ENCODE assay signal across 13 mouse cellular contexts in genomic region chr7:79362830-79363229, GRCm38 (mm10). TPM values are rescaled to one million over a fixed set of nuclear protein-coding genes. Genes with fewer than 3 reads are reported as not detected.
DNase-seq lines count a peak whose midpoint lies in the region; ATAC-seq and TF ChIP-seq lines count a peak whose summit lies in the region.
"Had no signal": no experiment of that assay in that cellular context is flagged by ENCODE, and none has a peak within 500 bp of the region (broad histone marks: within the 10 kb centered on the region; RNA-seq: fewer than 3 reads in every experiment).

No protein-coding gene starts in this region.

- no peak overlapping the region for H3K9ac ChIP-seq in heart, adult 2 months (ENCODE audit: low read depth, low read length)
- no peak overlapping the region for H3K9ac ChIP-seq in heart, embryonic 12.5 days
- H3K9ac ChIP-seq in forebrain, embryonic 12.5 days, result no peak overlapping the region
- no peak overlapping the region for H3K9ac ChIP-seq in midbrain, embryonic 16.5 days (ENCODE audit: low read depth, low read length)

- no peak overlapping the region for H3K4me2 ChIP-seq in heart, embryonic 12.5 days
- H3K4me2 ChIP-seq in forebrain, embryonic 12.5 days, result no peak overlapping the region
- no peak overlapping the region for H3K4me2 ChIP-seq in midbrain, embryonic 16.5 days (ENCODE audit: low read length)

- no peaks in the 10 kb centered on the region for H3K9me3 ChIP-seq in heart, embryonic 12.5 days (replicated peaks)
- H3K9me3 ChIP-seq in megakaryocyte, embryonic 14.5 days, result no peaks in the 10 kb centered on the region
- H3K9me3 ChIP-seq in forebrain, embryonic 12.5 days, result no peaks in the 10 kb centered on the region
- H3K9me3 ChIP-seq in midbrain, embryonic 16.5 days (replicated peaks; ENCODE audit: control insufficient read depth, low read length, poor library complexity, severe bottlenecking), result no peaks in the 10 kb centered on the region

- 81% methylated on average over 7 of the region's 7 CpGs for WGBS in heart, adult 2 months
- 76% methylated on average over 7 of the region's 7 CpGs for WGBS in heart, embryonic 12.5 days
- WGBS in forebrain, embryonic 12.5 days, result 91% methylated on average over 7 of the region's 7 CpGs
- WGBS in midbrain, embryonic 16.5 days, result 83% methylated on average over 7 of the region's 7 CpGs

- TF ChIP-seq CTCF in heart, adult 2 months (IDR thresholded peaks at IDR 0.05), result no peak

- no peak for ATAC-seq in heart, embryonic 12.5 days (ENCODE audit: insufficient number of reproducible peaks, low FRiP score)
- ATAC-seq in megakaryocyte, adult 5-6 weeks (ENCODE audit: poor library complexity, severe bottlenecking), result no peak
- ATAC-seq in forebrain, embryonic 12.5 days (ENCODE audit: low FRiP score), result no peak
- no peak for ATAC-seq in midbrain, embryonic 16.5 days
- ATAC-seq: intestine, postnatal 0 days had no signal

- H3K36me3 ChIP-seq in heart, adult 2 months (ENCODE audit: control insufficient read depth, insufficient read depth, low read length), result no peaks in the 10 kb centered on the region
- 0 out of 2 replicates have a peak, but pooled peaks cover 2% of the 10 kb centered on the region for H3K36me3 ChIP-seq in heart, embryonic 12.5 days
- peaks cover 92% of the 10 kb centered on the region for H3K36me3 ChIP-seq in megakaryocyte, embryonic 14.5 days (replicated peaks; ENCODE audit: low read length)
- H3K36me3 ChIP-seq in forebrain, embryonic 12.5 days (replicated peaks), result peaks cover 38% of the 10 kb centered on the region
- H3K36me3 ChIP-seq in midbrain, embryonic 16.5 days (ENCODE audit: control insufficient read depth, insufficient read depth, low read length), result peaks cover 19% of the 10 kb centered on the region

- no peaks in the 10 kb centered on the region for H3K27me3 ChIP-seq in heart, adult 2 months (ENCODE audit: control insufficient read depth, insufficient read depth, low read length)
- peaks cover 43% of the 10 kb centered on the region for H3K27me3 ChIP-seq in heart, embryonic 12.5 days (replicated peaks)
- peaks cover 5% of the 10 kb centered on the region for H3K27me3 ChIP-seq in megakaryocyte, embryonic 14.5 days (replicated peaks)
- H3K27me3 ChIP-seq in forebrain, embryonic 12.5 days, result no peaks in the 10 kb centered on the region
- no peaks in the 10 kb centered on the region for H3K27me3 ChIP-seq in midbrain, embryonic 16.5 days (ENCODE audit: control insufficient read depth, insufficient read depth, low read depth, low read length)

- intact Hi-C loops in heart, adult 2 months (cut with DNase I), result no loop called here

- TF ChIP-seq EP300 in heart, adult 2 months (IDR thresholded peaks at IDR 0.05; ENCODE audit: insufficient read depth, low read depth, low read length), result no peak

- DNase-seq in heart, adult 2 months, result no peak
- DNase-seq in ovary, postnatal 14 days (ENCODE audit: low spot score), result no peak
- DNase-seq in retina, postnatal 1 day, result no peak
- DNase-seq: B cell, adult 2 months; cerebellum, adult 8-10 months had no signal

- peaks cover 12% of the 10 kb centered on the region for H3K4me1 ChIP-seq in heart, adult 2 months (ENCODE audit: control insufficient read depth, insufficient read depth, low read length)
- peaks cover 60% of the 10 kb centered on the region for H3K4me1 ChIP-seq in heart, embryonic 12.5 days (replicated peaks)
- peaks cover 95% of the 10 kb centered on the region for H3K4me1 ChIP-seq in megakaryocyte, embryonic 14.5 days
- H3K4me1 ChIP-seq in forebrain, embryonic 12.5 days, result peaks cover 11% of the 10 kb centered on the region
- H3K4me1 ChIP-seq in midbrain, embryonic 16.5 days (ENCODE audit: control insufficient read depth, insufficient read depth, low read length), result no peaks in the 10 kb centered on the region; the same call in 1 of the 2 replicates

- H3K79me2 ChIP-seq in heart, adult 2 months (replicated peaks; ENCODE audit: control insufficient read depth, insufficient read depth, low read length), result no peaks in the 10 kb centered on the region

- TF ChIP-seq POLR2A in heart, adult 2 months (IDR thresholded peaks at IDR 0.05; ENCODE audit: insufficient read depth, low read depth, low read length), result no peak

- H3K27ac ChIP-seq in heart, adult 2 months, result peak overlapping the region; percentile 26; the same call in 1 of the 2 replicates
- no peak overlapping the region for H3K27ac ChIP-seq in heart, embryonic 12.5 days (ENCODE audit: poor library complexity, severe bottlenecking)
- H3K27ac ChIP-seq in forebrain, embryonic 12.5 days, result peak overlapping the region; percentile 57
- H3K27ac ChIP-seq in midbrain, embryonic 16.5 days (ENCODE audit: low read length), result peak overlapping the region; percentile 77

- no peak overlapping the region for H3K4me3 ChIP-seq in heart, adult 2 months
- H3K4me3 ChIP-seq in heart, embryonic 12.5 days, result no peak overlapping the region
- peak overlapping the region; percentile 69 for H3K4me3 ChIP-seq in megakaryocyte, embryonic 14.5 days (replicated peaks)
- no peak overlapping the region for H3K4me3 ChIP-seq in forebrain, embryonic 12.5 days (replicated peaks)
- H3K4me3 ChIP-seq in midbrain, embryonic 16.5 days (ENCODE audit: low read depth, low read length), result no peak overlapping the region

RNA-seq across cellular contexts. Expression of gene Rlbp1, which starts 24.0 kb away (rescaled TPM):
- total RNA-seq in heart, adult 2 months (2021), result not detected
- polyA plus RNA-seq in heart, adult 2 months (2012; rRNA removed), result not detected in 2 replicates
- polyA plus RNA-seq in heart, embryonic 12.5 days (2016; fragmentation: Nextera tagmentation; extraction: Ambion mirVana), result not detected in 2 replicates
- polyA plus RNA-seq in megakaryocyte, embryonic 14.5 days (2012; ENCODE audit: insufficient read depth, low replicate concordance), result not detected in 2 replicates
- total RNA-seq in megakaryocyte, adult 5-6 weeks (2015), result not detected in 2 replicates
- not detected in 2 replicates for total RNA-seq in megakaryocyte, adult 5-6 weeks (2017)
- polyA plus RNA-seq in forebrain, embryonic 12.5 days (2016; fragmentation: Nextera tagmentation; extraction: Ambion mirVana), result 15.0 and 19.5 TPM in 2 replicates
- 15.0 and 17.1 TPM in 2 replicates for polyA plus RNA-seq in midbrain, embryonic 16.5 days (2015; fragmentation: Nextera tagmentation; extraction: Ambion mirVana)
- total RNA-seq: adrenal gland, postnatal 10 days; monocyte, adult 5-6 weeks had no signal

RNA-seq across cellular contexts. Expression of gene Fanci, which starts 28.9 kb away (rescaled TPM):
- under 1 TPM; 0.08 to 0.34 TPM for total RNA-seq in heart, adult 2 months (2021)
- 0.23 and 0.56 TPM in 2 replicates for polyA plus RNA-seq in heart, adult 2 months (2012; rRNA removed)
- 12.0 and 12.2 TPM in 2 replicates for polyA plus RNA-seq in heart, embryonic 12.5 days (2016; fragmentation: Nextera tagmentation; extraction: Ambion mirVana)
- polyA plus RNA-seq in megakaryocyte, embryonic 14.5 days (2012; ENCODE audit: insufficient read depth, low replicate concordance), result 0.40 TPM in 1 of 2 replicates, not detected in the other
- 8.0 and 9.2 TPM in 2 replicates for total RNA-seq in megakaryocyte, adult 5-6 weeks (2015)
- 19.2 and 19.6 TPM in 2 replicates for total RNA-seq in megakaryocyte, adult 5-6 weeks (2017)
- 19.6 and 19.7 TPM in 2 replicates for polyA plus RNA-seq in forebrain, embryonic 12.5 days (2016; fragmentation: Nextera tagmentation; extraction: Ambion mirVana)
- 1.7 and 1.9 TPM in 2 replicates for polyA plus RNA-seq in midbrain, embryonic 16.5 days (2015; fragmentation: Nextera tagmentation; extraction: Ambion mirVana)

Comparison
In these comparisons a context has a peak if more than half of its experiments do, and no peak if none do; other contexts are left out.
1. RNA of gene Rlbp1, which starts 24.0 kb away (polyA plus RNA-seq): 15.0 to 17.1 TPM in midbrain, embryonic 16.5 days and 15.0 to 19.5 TPM in forebrain, embryonic 12.5 days; not detected in heart, embryonic 12.5 days, not detected in heart, adult 2 months and not detected in megakaryocyte, embryonic 14.5 days; every median in the first group is over 10 times any median in the second.